Mouse (Mus musculus) macrophage (primary cell): ENCODE results near the gene Arl15. TPM values are rescaled to one million over a fixed set of nuclear protein-coding genes. Genes with fewer than 3 reads are reported as not detected.

Experiments
- H3K27ac ChIP-seq: fragments of 350-480 bp; formaldehyde crosslinking; 2 replicates; pipeline ENCODE4 v1.9.0; 2021
- H3K36me3 ChIP-seq: fragments of 350-480 bp; formaldehyde crosslinking; 2 replicates; pipeline ENCODE4 v1.9.0; 2021; ENCODE audit errors: inconsistent target
- H3K4me3 ChIP-seq: fragments of 350-480 bp; formaldehyde crosslinking; 2 replicates; pipeline ENCODE4 v1.9.0; 2021; ENCODE audit errors: inconsistent target
- H3K79me2 ChIP-seq: fragments of 350-480 bp; formaldehyde crosslinking; 2 replicates; pipeline ENCODE4 v1.9.0; 2021; ENCODE audit errors: inconsistent target
- WGBS: methylation state at CpG from one replicate; pipeline ENCODE4 v1.1.7; 2026; ENCODE audit warnings: inconsistent platforms; ENCODE audit not compliant: missing documents; 5-methylcytosine and 5-hydroxymethylcytosine counted together
- polyA plus RNA-seq: library from polyadenylated mRNA; stranded (reverse); fragments of 250-400 nt; gene quantifications from 3 replicates; pipeline ENCODE4 v1.2.4, GENCODE M21; 2018; ENCODE audit warnings: inconsistent platforms

Arl15 gene
- polyA plus RNA-seq, 1 experiment from 2014 or later: 8.3 TPM

- H3K4me3 ChIP-seq: no peak overlapping the region
- WGBS: 97% methylated on average over 4 of the region's 4 CpGs
- no peaks in the 10 kb centered on the region for H3K79me2 ChIP-seq
- no peaks in the 10 kb centered on the region for H3K36me3 ChIP-seq
- no peak overlapping the region for H3K27ac ChIP-seq
Measured at GRCm38 (mm10) chr13:114119816-114120215, 325.5 kb downstream of the Arl15 start.

GRCm38 (mm10) chr13:114121591-114121990 lies 327.3 kb downstream of the Arl15 start:
- 96% methylated on average over 9 of the region's 9 CpGs for WGBS
- Histone ChIP-seq H3K36me3 (no peaks in the 10 kb centered on the region), H3K79me2 (no peaks in the 10 kb centered on the region), H3K4me3 (no peak overlapping the region), H3K27ac (no peak overlapping the region)

GRCm38 (mm10) chr13:114123391-114123790 lies 329.1 kb downstream of the Arl15 start:
- Histone ChIP-seq H3K36me3 (no peaks in the 10 kb centered on the region), H3K79me2 (no peaks in the 10 kb centered on the region), H3K27ac (no peak overlapping the region), H3K4me3 (no peak overlapping the region)
- WGBS: 98% methylated on average over 3 of the region's 3 CpGs

- H3K4me3 ChIP-seq: no peak overlapping the region
- H3K27ac ChIP-seq: no peak overlapping the region
- no peaks in the 10 kb centered on the region for H3K79me2 ChIP-seq
- H3K36me3 ChIP-seq: no peaks in the 10 kb centered on the region
- 93% methylated on average over 9 of the region's 10 CpGs for WGBS
Measured at GRCm38 (mm10) chr13:114124385-114124784, 330.1 kb downstream of the Arl15 start.

GRCm38 (mm10) chr13:114124991-114125390 lies 330.7 kb downstream of the Arl15 start:
- 91% methylated on average over 10 of the region's 12 CpGs for WGBS
- H3K27ac ChIP-seq: no peak overlapping the region

GRCm38 (mm10) chr13:114128366-114128765 lies 334.1 kb downstream of the Arl15 start:
- 100% methylated on average over 2 of the region's 2 CpGs for WGBS

More at GRCm38 (mm10) chr13:114124991-114125390, 330.7 kb downstream of the Arl15 start:
- H3K4me3 ChIP-seq: no peak overlapping the region
- H3K79me2 ChIP-seq: no peaks in the 10 kb centered on the region
- no peaks in the 10 kb centered on the region for H3K36me3 ChIP-seq

GRCm38 (mm10) chr13:114129986-114130385 lies 335.7 kb downstream of the Arl15 start:
- Histone ChIP-seq H3K36me3 (no peaks in the 10 kb centered on the region), H3K79me2 (no peaks in the 10 kb centered on the region), H3K27ac (no peak overlapping the region), H3K4me3 (no peak overlapping the region)
- 95% methylated on average over 11 of the region's 11 CpGs for WGBS

More at GRCm38 (mm10) chr13:114128366-114128765, 334.1 kb downstream of the Arl15 start:
- no peaks in the 10 kb centered on the region for H3K36me3 ChIP-seq
- H3K27ac ChIP-seq: no peak overlapping the region
- H3K4me3 ChIP-seq: no peak overlapping the region
- H3K79me2 ChIP-seq: no peaks in the 10 kb centered on the region

GRCm38 (mm10) chr13:114130566-114131319 lies 336.4 kb downstream of the Arl15 start:
- Histone ChIP-seq H3K79me2 (no peaks in the 10 kb centered on the region), H3K27ac (no peak overlapping the region), H3K4me3 (no peak overlapping the region), H3K36me3 (no peaks in the 10 kb centered on the region)
- 94% methylated on average over 11 of the region's 11 CpGs for WGBS

GRCm38 (mm10) chr13:114138921-114139320 lies 344.6 kb downstream of the Arl15 start:
- WGBS: 96% methylated on average over 8 of the region's 8 CpGs
- H3K27ac ChIP-seq: no peak overlapping the region
- H3K36me3 ChIP-seq: no peaks in the 10 kb centered on the region
- no peaks in the 10 kb centered on the region for H3K79me2 ChIP-seq
- no peak overlapping the region for H3K4me3 ChIP-seq

- Histone ChIP-seq H3K4me3 (no peak overlapping the region), H3K79me2 (no peaks in the 10 kb centered on the region), H3K27ac (no peak overlapping the region), H3K36me3 (no peaks in the 10 kb centered on the region)
- WGBS: 81% methylated on average over 9 of the region's 9 CpGs
Measured at GRCm38 (mm10) chr13:114139570-114139969, 345.3 kb downstream of the Arl15 start.

- no peak overlapping the region for H3K27ac ChIP-seq
- no peaks in the 10 kb centered on the region for H3K79me2 ChIP-seq
- H3K36me3 ChIP-seq: no peaks in the 10 kb centered on the region
- 94% methylated on average over 8 of the region's 8 CpGs for WGBS
- H3K4me3 ChIP-seq: no peak overlapping the region
Measured at GRCm38 (mm10) chr13:114142826-114143225, 348.5 kb downstream of the Arl15 start.

- Histone ChIP-seq H3K4me3 (no peak overlapping the region), H3K36me3 (no peaks in the 10 kb centered on the region), H3K79me2 (no peaks in the 10 kb centered on the region), H3K27ac (no peak overlapping the region)
- 100% methylated on average over 1 of the region's 1 CpGs for WGBS
Measured at GRCm38 (mm10) chr13:114143247-114143646, 348.9 kb downstream of the Arl15 start.

GRCm38 (mm10) chr13:114144052-114145046 lies 350.0 kb downstream of the Arl15 start:
- Histone ChIP-seq H3K36me3 (no peaks in the 10 kb centered on the region), H3K79me2 (no peaks in the 10 kb centered on the region), H3K27ac (no peak overlapping the region), H3K4me3 (no peak overlapping the region)
- WGBS: 91% methylated on average over 14 of the region's 15 CpGs

GRCm38 (mm10) chr13:114145249-114145648 lies 350.9 kb downstream of the Arl15 start:
- no peak overlapping the region for H3K27ac ChIP-seq
- no peaks in the 10 kb centered on the region for H3K79me2 ChIP-seq
- no peaks in the 10 kb centered on the region for H3K36me3 ChIP-seq
- WGBS: 96% methylated on average over 8 of the region's 8 CpGs
- no peak overlapping the region for H3K4me3 ChIP-seq
